Mouse (Mus musculus) kidney, adult 2 months (tissue): Measurements from ENCODE around the gene Ranbp6. TPM values are rescaled to one million over a fixed set of nuclear protein-coding genes. Genes with fewer than 3 reads are reported as not detected.

Experiments used
- DNase-seq: peaks from one replicate; pipeline ENCODE4 v3.0.0; 2021
- H3K27ac ChIP-seq: fragments of 200-500 bp; 2 replicates; pipeline ENCODE4 v1.5.1; 2012; ENCODE audit warnings: low read depth, low read length, control low read depth, inconsistent platforms; ENCODE audit not compliant: insufficient read depth
- H3K27me3 ChIP-seq: fragments of 200-500 bp; replicated peaks from 2 replicates; pipeline ENCODE4 v1.6.1; 2012; ENCODE audit warnings: mild to moderate bottlenecking, moderate library complexity, low read length, inconsistent platforms; ENCODE audit not compliant: control insufficient read depth, insufficient read depth
- H3K36me3 ChIP-seq: fragments of 200-500 bp; 2 replicates; pipeline ENCODE4 v1.6.1; 2012; ENCODE audit warnings: mild to moderate bottlenecking, moderate library complexity, low read length, inconsistent platforms; ENCODE audit not compliant: control insufficient read depth, insufficient read depth
- H3K4me1 ChIP-seq: fragments of 200-500 bp; 2 replicates; pipeline ENCODE4 v1.6.1; 2011; ENCODE audit warnings: low read length; ENCODE audit not compliant: control insufficient read depth, insufficient read depth
- H3K4me3 ChIP-seq: fragments of 200-500 bp; 2 replicates; pipeline ENCODE4 v1.5.1; 2011; ENCODE audit warnings: mild to moderate bottlenecking, low read depth, low read length, control low read depth; ENCODE audit not compliant: insufficient read depth
- CTCF ChIP-seq: fragments of 200-500 bp; conservative IDR thresholded peaks from 2 replicates; pipeline ENCODE4 v1.5.1; 2011; ENCODE audit warnings: low read depth, mild to moderate bottlenecking, control low read depth, low read length, moderate library complexity, mixed read lengths; ENCODE audit not compliant: insufficient read depth, insufficient read length
- POLR2A ChIP-seq: fragments of 200-500 bp; IDR thresholded peaks from one replicate; pipeline ENCODE4 v1.6.1; 2011; ENCODE audit warnings: low read depth, low read length, control low read depth
- WGBS: fragments of 180-500 bp; shearing (Covaris S2); methylation state at CpG from one replicate; pipeline ENCODE4 v1.1.7; 2018; 5-methylcytosine and 5-hydroxymethylcytosine counted together
- polyA plus RNA-seq: library from polyadenylated mRNA; depleted of rRNA; stranded (reverse); fragments of >200 nt; gene quantifications from 2 replicates; pipeline ENCODE4 v1.2.3, GENCODE M21; 2012; rRNA removed

Gene Ranbp6
- polyA plus RNA-seq, 1 experiment = 2.5 TPM

GRCm38 (mm10) chr19:29782914-29783313 is 29.9 kb downstream of the Ranbp6 start:
- Histone ChIP-seq H3K27ac (no peak overlapping the region), H3K4me3 (no peak overlapping the region), H3K4me1 (no peaks in the 10 kb centered on the region), H3K36me3 (peaks cover 2% of the 10 kb centered on the region; the same call in 1 of the 2 replicates), H3K27me3 (no peaks in the 10 kb centered on the region)
- DNase-seq = no peak
- TF ChIP-seq CTCF = no peak
- TF ChIP-seq POLR2A = no peak
- WGBS = 87% methylated on average over 2 of the region's 2 CpGs

Other genes with a start within 250 kb of the Ranbp6 start
- 23.9 and 31.5 TPM in 2 replicates for gene Ermp1, start 164.6 kb downstream of the Ranbp6 start, polyA plus RNA-seq
- not detected in 2 replicates for gene Mlana, start 115.2 kb downstream of the Ranbp6 start, polyA plus RNA-seq
- gene 9930021J03Rik, start 7.0 kb downstream of the Ranbp6 start, polyA plus RNA-seq = 7.4 TPM in 2 replicates
- gene Il33, start 112.1 kb upstream of the Ranbp6 start, polyA plus RNA-seq = 5.6 and 8.2 TPM in 2 replicates
- 0.04 TPM in 1 of 2 replicates, not detected in the other for gene Trpd52l3, start 190.8 kb upstream of the Ranbp6 start, polyA plus RNA-seq
- 25.4 and 26.5 TPM in 2 replicates for gene Uhrf2, start 217.5 kb upstream of the Ranbp6 start, polyA plus RNA-seq